8 mouse cellular contexts compared by ENCODE assay signal in genomic region chr2:29944723-29945122, GRCm38 (mm10). TPM values are rescaled to one million over a fixed set of nuclear protein-coding genes. Genes with fewer than 3 reads are reported as not detected.
DNase-seq lines count a peak whose midpoint lies in the region; ATAC-seq and TF ChIP-seq lines count a peak whose summit lies in the region.

No protein-coding gene starts in this region.

- TF ChIP-seq CTCF in layer of hippocampus, adult 2 months (conservative IDR thresholded peaks at IDR 0.05), result no peak

- ATAC-seq in forebrain, embryonic 15.5 days (replicated peaks), result no peak

- 31% methylated on average over 1 of the region's 1 CpGs for WGBS in heart, embryonic 10.5 days
- WGBS in forebrain, embryonic 15.5 days, result 92% methylated on average over 1 of the region's 1 CpGs

- H3K4me3 ChIP-seq in layer of hippocampus, adult 2 months, result no peak overlapping the region
- no peak overlapping the region for H3K4me3 ChIP-seq in heart, embryonic 10.5 days
- H3K4me3 ChIP-seq in forebrain, embryonic 15.5 days, result no peak overlapping the region

- H3K4me2 ChIP-seq in forebrain, embryonic 15.5 days (replicated peaks), result no peak overlapping the region

- H3K27ac ChIP-seq in layer of hippocampus, adult 2 months, result peak overlapping the region; percentile 57
- H3K27ac ChIP-seq in heart, embryonic 10.5 days, result peak overlapping the region; percentile 76
- H3K27ac ChIP-seq in forebrain, embryonic 15.5 days (replicated peaks), result no peak overlapping the region

- H3K9ac ChIP-seq in forebrain, embryonic 15.5 days (replicated peaks), result no peak overlapping the region

- DNase-seq in layer of hippocampus, adult 2 months (ENCODE audit: low spot score in 2 of 2), result no peak
- DNase-seq in layer of hippocampus, adult 8-10 months (ENCODE audit: low spot score in 2 of 2), result no peak
- DNase-seq in heart, embryonic 10.5 days (ENCODE audit: low spot score), result no peak
- peak; percentile 66 for DNase-seq in kidney, postnatal 10 days
- DNase-seq in mesoderm, embryonic 11.5 days (ENCODE audit: low read depth, low spot score), result peak; percentile 45
- no peak for DNase-seq in frontal cortex, postnatal 36 days (ENCODE audit: low spot score in 2 of 2)
- DNase-seq in left cerebral cortex, postnatal 4 days, result no peak

- H3K9me3 ChIP-seq in heart, embryonic 10.5 days, result no peaks in the 10 kb centered on the region
- H3K9me3 ChIP-seq in forebrain, embryonic 15.5 days, result no peaks in the 10 kb centered on the region

- H3K36me3 ChIP-seq in heart, embryonic 10.5 days, result peaks cover 92% of the 10 kb centered on the region
- peaks cover 87% of the 10 kb centered on the region for H3K36me3 ChIP-seq in forebrain, embryonic 15.5 days

- intact Hi-C loops in left cerebral cortex, postnatal 4 days (cut with DNase I), result loop anchor here (10.0 kb wide), 1 partner anchor 70 kb away; no protein-coding TSS in a partner anchor

- H3K27me3 ChIP-seq in heart, embryonic 10.5 days (ENCODE audit: insufficient read depth, poor library complexity, severe bottlenecking), result no peaks in the 10 kb centered on the region
- no peaks in the 10 kb centered on the region for H3K27me3 ChIP-seq in forebrain, embryonic 15.5 days

- peaks cover 13% of the 10 kb centered on the region for H3K4me1 ChIP-seq in heart, embryonic 10.5 days
- no peaks in the 10 kb centered on the region for H3K4me1 ChIP-seq in forebrain, embryonic 15.5 days

RNA-seq across cellular contexts. Expression of gene Gle1, which starts 9.5 kb away (rescaled TPM):
- 10 to 100 TPM; 48.0 to 48.9 TPM for total RNA-seq in layer of hippocampus, adult 2 months (2021)
- 10 to 100 TPM; 42.5 to 49.2 (median 44.9) TPM for total RNA-seq in layer of hippocampus, adult 8-10 months (2022)
- 50.0 and 61.3 TPM in 2 replicates for polyA plus RNA-seq in heart, embryonic 10.5 days (2016; fragmentation: Nextera tagmentation; extraction: Ambion mirVana)
- total RNA-seq in left cerebral cortex, postnatal 4 days (2021), result 10 to 100 TPM; 57.2 to 59.2 TPM
- 92.6 and 95.7 TPM in 2 replicates for polyA plus RNA-seq in forebrain, embryonic 15.5 days (2015; fragmentation: Nextera tagmentation; extraction: Ambion mirVana)

RNA-seq across cellular contexts. Expression of gene Sptan1, which starts 20.6 kb away (rescaled TPM):
- total RNA-seq in layer of hippocampus, adult 2 months (2021), result 100 to 1,000 TPM; 879 to 882 TPM
- 100 to 1,000 TPM; 744 to 871 (median 808) TPM for total RNA-seq in layer of hippocampus, adult 8-10 months (2022)
- 103 and 116 TPM in 2 replicates for polyA plus RNA-seq in heart, embryonic 10.5 days (2016; fragmentation: Nextera tagmentation; extraction: Ambion mirVana)
- total RNA-seq in left cerebral cortex, postnatal 4 days (2021), result 100 to 1,000 TPM; 880 to 916 TPM
- 224 and 227 TPM in 2 replicates for polyA plus RNA-seq in forebrain, embryonic 15.5 days (2015; fragmentation: Nextera tagmentation; extraction: Ambion mirVana)

RNA-seq across cellular contexts. Expression of gene Odf2, which starts 55.7 kb away (rescaled TPM):
- 100 to 1,000 TPM; 113 to 127 TPM for total RNA-seq in layer of hippocampus, adult 2 months (2021)
- 100 to 1,000 TPM; 104 to 124 (median 114) TPM for total RNA-seq in layer of hippocampus, adult 8-10 months (2022)
- 77.8 and 82.6 TPM in 2 replicates for polyA plus RNA-seq in heart, embryonic 10.5 days (2016; fragmentation: Nextera tagmentation; extraction: Ambion mirVana)
- 100 to 1,000 TPM; 119 TPM for total RNA-seq in left cerebral cortex, postnatal 4 days (2021)
- 67.9 and 74.8 TPM in 2 replicates for polyA plus RNA-seq in forebrain, embryonic 15.5 days (2015; fragmentation: Nextera tagmentation; extraction: Ambion mirVana)

Comparison
In these comparisons a context has a peak if more than half of its experiments do, and no peak if none do; other contexts are left out.
1. DNase-seq: peak in kidney, postnatal 10 days (single experiment) and mesoderm, embryonic 11.5 days (single experiment); none in layer of hippocampus, adult 2 months (0 of 2), layer of hippocampus, adult 8-10 months (0 of 2), heart, embryonic 10.5 days (single experiment), frontal cortex, postnatal 36 days (0 of 2) and left cerebral cortex, postnatal 4 days (single experiment).